Mouse (Mus musculus): Measurements from ENCODE around the gene Kcnip1. TPM values are rescaled to one million over a fixed set of nuclear protein-coding genes. Genes with fewer than 3 reads are reported as not detected.

Kcnip1 gene
- polyA plus RNA-seq, 1 experiment, result not detected

- H3K27ac ChIP-seq (ENCODE audit: insufficient read depth, low read length), result peak overlapping the region; percentile 51
- H3K4me3 ChIP-seq (ENCODE audit: extremely low read depth, insufficient read depth, insufficient read length), result peak overlapping the region; percentile 15; the same call in 1 of the 2 replicates
- 7% methylated on average over 18 of the region's 18 CpGs for WGBS
- H3K4me1 ChIP-seq (ENCODE audit: control insufficient read depth, insufficient read depth, insufficient read length), result peaks cover 6% of the 10 kb centered on the region; the same call in 1 of the 2 replicates
- no peaks in the 10 kb centered on the region for H3K36me3 ChIP-seq (ENCODE audit: control insufficient read depth, insufficient read depth, low read length)
- no peaks in the 10 kb centered on the region for H3K27me3 ChIP-seq (ENCODE audit: control insufficient read depth, insufficient read depth, low read length)
- no peak for DNase-seq (ENCODE audit: low read depth in 1 of 2, low spot score in 2 of 2)
- TF ChIP-seq POLR2A (IDR thresholded peaks at IDR 0.05; ENCODE audit: low read depth, low read length) (no peak), CTCF (IDR thresholded peaks at IDR 0.05; ENCODE audit: extremely low read depth, insufficient read depth, insufficient read length, insufficient replicate concordance) (no peak)
Measured at GRCm38 (mm10) chr11:33932386-33933111, 60.4 kb downstream of the Kcnip1 start.

DNA sequence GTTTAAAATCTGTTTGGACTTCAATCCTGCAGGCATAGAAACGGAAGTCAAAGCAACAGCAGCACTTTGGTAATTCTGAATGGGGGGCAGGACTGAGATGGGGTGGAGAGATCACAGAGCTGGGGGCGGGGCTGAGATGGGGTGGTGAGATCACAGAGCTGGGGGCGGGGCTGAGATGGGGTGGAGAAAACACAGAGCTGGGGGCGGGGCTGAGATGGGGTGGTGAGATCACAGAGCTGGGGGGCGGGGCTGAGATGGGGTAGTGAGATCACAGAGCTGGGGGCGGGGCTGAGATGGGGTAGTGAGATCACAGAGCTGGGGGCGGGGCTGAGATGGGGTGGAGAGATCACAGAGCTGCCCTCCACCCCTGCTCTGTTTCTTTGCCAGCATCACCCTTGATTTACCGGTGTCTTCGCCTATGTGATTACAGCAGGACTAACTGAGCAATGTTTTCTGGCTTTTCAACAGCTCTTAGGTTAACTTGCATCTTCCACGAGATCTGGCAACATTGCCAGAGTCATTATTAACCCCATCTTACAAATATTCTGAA is 61.0 kb downstream of the Kcnip1 start:
- whole genome bisulfite sequencing, result 7% methylated on average over 10 of the region's 10 CpGs
- Histone ChIP-seq H3K4me3 (ENCODE audit: extremely low read depth, insufficient read depth, insufficient read length) (no peak overlapping the region), H3K27ac (ENCODE audit: insufficient read depth, low read length) (peak overlapping the region; percentile 51), H3K36me3 (ENCODE audit: control insufficient read depth, insufficient read depth, low read length) (no peaks in the 10 kb centered on the region), H3K4me1 (ENCODE audit: control insufficient read depth, insufficient read depth, insufficient read length) (peaks cover 6% of the 10 kb centered on the region; the same call in 1 of the 2 replicates), H3K27me3 (ENCODE audit: control insufficient read depth, insufficient read depth, low read length) (no peaks in the 10 kb centered on the region)
- no peak for TF ChIP-seq CTCF (IDR thresholded peaks at IDR 0.05; ENCODE audit: extremely low read depth, insufficient read depth, insufficient read length, insufficient replicate concordance)
- TF ChIP-seq POLR2A (IDR thresholded peaks at IDR 0.05; ENCODE audit: low read depth, low read length), result no peak
- peak; percentile 54 to 67 for DNase-seq (ENCODE audit: low read depth in 1 of 2, low spot score in 2 of 2)

DNA sequence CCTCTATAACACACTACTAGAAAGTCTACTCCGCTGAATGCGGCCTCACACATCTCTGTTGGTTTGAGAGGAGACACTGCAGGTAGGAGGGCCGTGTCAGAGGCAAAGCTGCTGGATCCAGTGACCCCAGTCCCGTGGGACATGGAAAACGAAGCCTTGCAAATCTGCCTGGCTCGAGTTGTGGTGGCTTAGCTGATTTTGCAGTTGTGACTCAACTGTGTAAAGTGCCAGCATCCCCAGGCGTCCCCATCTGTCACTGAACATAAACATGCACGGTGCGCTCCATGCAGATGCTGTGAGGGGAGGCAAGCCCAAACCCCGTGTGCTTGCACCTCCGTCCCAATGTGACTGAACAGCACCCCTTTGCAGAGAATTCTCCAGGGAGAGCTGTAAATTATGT is 63.5 kb downstream of the Kcnip1 start:
- Histone ChIP-seq H3K4me1 (ENCODE audit: control insufficient read depth, insufficient read depth, insufficient read length) (peaks cover 6% of the 10 kb centered on the region; the same call in 1 of the 2 replicates), H3K4me3 (ENCODE audit: extremely low read depth, insufficient read depth, insufficient read length) (no peak overlapping the region), H3K36me3 (ENCODE audit: control insufficient read depth, insufficient read depth, low read length) (no peaks in the 10 kb centered on the region), H3K27me3 (ENCODE audit: control insufficient read depth, insufficient read depth, low read length) (no peaks in the 10 kb centered on the region), H3K27ac (ENCODE audit: insufficient read depth, low read length) (no peak overlapping the region)
- DNase-seq (ENCODE audit: low read depth in 1 of 2, low spot score in 2 of 2), result no peak
- 86% methylated on average over 11 of the region's 11 CpGs for WGBS
- TF ChIP-seq CTCF (IDR thresholded peaks at IDR 0.05; ENCODE audit: extremely low read depth, insufficient read depth, insufficient read length, insufficient replicate concordance) (no peak), POLR2A (IDR thresholded peaks at IDR 0.05; ENCODE audit: low read depth, low read length) (no peak)

GRCm38 (mm10) chr11:33928658-33929057 is 64.3 kb downstream of the Kcnip1 start:
- DNase-seq (ENCODE audit: low read depth in 1 of 2, low spot score in 2 of 2), result peak in 1 of 2 experiments; percentile 24
- H3K27me3 ChIP-seq (ENCODE audit: control insufficient read depth, insufficient read depth, low read length), result no peaks in the 10 kb centered on the region
- WGBS, result 51% methylated on average over 7 of the region's 7 CpGs
- peak; percentile 31; the same call in 1 of the 2 replicates for TF ChIP-seq CTCF (IDR thresholded peaks at IDR 0.05; ENCODE audit: extremely low read depth, insufficient read depth, insufficient read length, insufficient replicate concordance)
- no peak for TF ChIP-seq POLR2A (IDR thresholded peaks at IDR 0.05; ENCODE audit: low read depth, low read length)
- H3K36me3 ChIP-seq (ENCODE audit: control insufficient read depth, insufficient read depth, low read length), result no peaks in the 10 kb centered on the region
- no peak overlapping the region for H3K27ac ChIP-seq (ENCODE audit: insufficient read depth, low read length)
- no peak overlapping the region for H3K4me3 ChIP-seq (ENCODE audit: extremely low read depth, insufficient read depth, insufficient read length)
- peaks cover 6% of the 10 kb centered on the region; the same call in 1 of the 2 replicates for H3K4me1 ChIP-seq (ENCODE audit: control insufficient read depth, insufficient read depth, insufficient read length)

- WGBS, result 52% methylated on average over 4 of the region's 4 CpGs
Measured at GRCm38 (mm10) chr11:33927836-33928235, 65.1 kb downstream of the Kcnip1 start.

GRCm38 (mm10) chr11:33927321-33927720 is 65.6 kb downstream of the Kcnip1 start:
- H3K27me3 ChIP-seq (ENCODE audit: control insufficient read depth, insufficient read depth, low read length), result no peaks in the 10 kb centered on the region
- no peaks in the 10 kb centered on the region for H3K36me3 ChIP-seq (ENCODE audit: control insufficient read depth, insufficient read depth, low read length)
- H3K4me3 ChIP-seq (ENCODE audit: extremely low read depth, insufficient read depth, insufficient read length), result no peak overlapping the region
- no peak for DNase-seq (ENCODE audit: low read depth in 1 of 2, low spot score in 2 of 2)
- H3K27ac ChIP-seq (ENCODE audit: insufficient read depth, low read length), result no peak overlapping the region
- 81% methylated on average over 6 of the region's 6 CpGs for WGBS
- no peaks in the 10 kb centered on the region; the same call in 1 of the 2 replicates for H3K4me1 ChIP-seq (ENCODE audit: control insufficient read depth, insufficient read depth, insufficient read length)
- TF ChIP-seq POLR2A (IDR thresholded peaks at IDR 0.05; ENCODE audit: low read depth, low read length) (no peak), CTCF (IDR thresholded peaks at IDR 0.05; ENCODE audit: extremely low read depth, insufficient read depth, insufficient read length, insufficient replicate concordance) (no peak)

More at GRCm38 (mm10) chr11:33927836-33928235, 65.1 kb downstream of the Kcnip1 start:
- peaks cover 4% of the 10 kb centered on the region; the same call in 1 of the 2 replicates for H3K4me1 ChIP-seq (ENCODE audit: control insufficient read depth, insufficient read depth, insufficient read length)
- H3K27ac ChIP-seq (ENCODE audit: insufficient read depth, low read length), result no peak overlapping the region
- no peak overlapping the region for H3K4me3 ChIP-seq (ENCODE audit: extremely low read depth, insufficient read depth, insufficient read length)
- TF ChIP-seq POLR2A (IDR thresholded peaks at IDR 0.05; ENCODE audit: low read depth, low read length) (no peak), CTCF (IDR thresholded peaks at IDR 0.05; ENCODE audit: extremely low read depth, insufficient read depth, insufficient read length, insufficient replicate concordance) (no peak)
- H3K27me3 ChIP-seq (ENCODE audit: control insufficient read depth, insufficient read depth, low read length), result no peaks in the 10 kb centered on the region
- no peaks in the 10 kb centered on the region for H3K36me3 ChIP-seq (ENCODE audit: control insufficient read depth, insufficient read depth, low read length)
- no peak for DNase-seq (ENCODE audit: low read depth in 1 of 2, low spot score in 2 of 2)
